Mouse (Mus musculus): ENCODE results near the gene Smagp. TPM values are rescaled to one million over a fixed set of nuclear protein-coding genes. Genes with fewer than 3 reads are reported as not detected.

Smagp gene
- total and polyA plus RNA-seq, 3 experiments: 0.55 to 7.0 (median 3.2) TPM

GRCm38 (mm10) chr15:100585931-100586330, 50.8 kb downstream of the Smagp start:
- no peaks in the 10 kb centered on the region for H3K9me3 ChIP-seq (replicated peaks; ENCODE audit: low read length)
- no peaks in the 10 kb centered on the region for H3K4me1 ChIP-seq (ENCODE audit: control insufficient read depth in 1 of 2, insufficient read depth in 2 of 2)
- H3K27me3 ChIP-seq (replicated peaks): no peaks in the 10 kb centered on the region
- no peaks in the 10 kb centered on the region for H3K79me2 ChIP-seq (replicated peaks; ENCODE audit: control insufficient read depth, extremely low read depth, insufficient read depth, poor library complexity, severe bottlenecking)
- DNase-seq (ENCODE audit: extremely low read depth): no peak
- H3K36me3 ChIP-seq (replicated peaks in 1 of 2; ENCODE audit: control insufficient read depth in 1 of 2, insufficient read depth in 1 of 2, low read length in 1 of 2): peaks cover 15 to 32% of the 10 kb centered on the region in 2 experiments
- in situ Hi-C loops (cut with MboI; ENCODE audit: low pct_ligation_motif_present, low pct_unique_long_range_greater_than_20kb, low sequenced_read_pairs) (no loop called here), dilution Hi-C loops (cut with MboI; ENCODE audit: extremely low pct_ligation_motif_present, extremely low pct_unique_long_range_greater_than_20kb, low sequenced_read_pairs) (no loop called here)
- H3K27ac ChIP-seq (ENCODE audit: insufficient read depth, low read depth): no peak overlapping the region
- TF ChIP-seq MAX (IDR thresholded peaks at IDR 0.05; ENCODE audit: low read length) (no peak), CHD2 (IDR thresholded peaks at IDR 0.05; ENCODE audit: low read length) (no peak), NELFE (IDR thresholded peaks at IDR 0.05; ENCODE audit: low read depth, low read length) (no peak), ZC3H11A (IDR thresholded peaks at IDR 0.05; ENCODE audit: low read depth, low read length) (no peak), POLR2AphosphoS2 (IDR thresholded peaks at IDR 0.05; ENCODE audit: low read depth, low read length) (no peak), MAFK (IDR thresholded peaks at IDR 0.05; ENCODE audit: insufficient replicate concordance, low read length) (no peak), HCFC1 (IDR thresholded peaks at IDR 0.05; ENCODE audit: low read depth, low read length) (no peak), TCF12 (IDR thresholded peaks at IDR 0.05; ENCODE audit: low read depth, low read length) (no peak), MXI1 (IDR thresholded peaks at IDR 0.05; ENCODE audit: low read depth, low read length) (no peak), GABPA (IDR thresholded peaks at IDR 0.05; ENCODE audit: insufficient replicate concordance, low read depth, low read length) (no peak), ETS1 (conservative IDR thresholded peaks at IDR 0.05; ENCODE audit: low read depth, low read length) (no peak), IRF4 (IDR thresholded peaks at IDR 0.05; ENCODE audit: low read depth, low read length) (no peak), ZKSCAN1 (IDR thresholded peaks at IDR 0.05; ENCODE audit: borderline replicate concordance, low read depth, low read length) (no peak), POLR2A (IDR thresholded peaks at IDR 0.05; ENCODE audit: low read depth, low read length) (no peak), SMC3 (IDR thresholded peaks at IDR 0.05; ENCODE audit: low read depth, low read length) (no peak), EP300 (IDR thresholded peaks at IDR 0.05; ENCODE audit: low read length) (no peak), USF2 (conservative IDR thresholded peaks at IDR 0.05; ENCODE audit: low read depth, low read length) (no peak), MEF2A (IDR thresholded peaks at IDR 0.05; ENCODE audit: borderline replicate concordance, low read depth, low read length) (no peak), SIN3A (IDR thresholded peaks at IDR 0.05; ENCODE audit: low read length) (no peak)
- no peak overlapping the region for H3K9ac ChIP-seq (ENCODE audit: insufficient read depth, low read depth)
- H3K4me3 ChIP-seq (replicated peaks in 1 of 3; ENCODE audit: low read depth in 2 of 3, low read length in 2 of 3, poor library complexity in 1 of 3): no peak overlapping the region
- H3K4me2 ChIP-seq (ENCODE audit: insufficient read depth, low read depth, poor library complexity, severe bottlenecking): no peak overlapping the region

GRCm38 (mm10) chr15:100580108-100580507, 56.6 kb downstream of the Smagp start:
- Histone ChIP-seq H3K4me2 (ENCODE audit: insufficient read depth, low read depth, poor library complexity, severe bottlenecking) (no peak overlapping the region), H3K79me2 (replicated peaks; ENCODE audit: control insufficient read depth, extremely low read depth, insufficient read depth, poor library complexity, severe bottlenecking) (no peaks in the 10 kb centered on the region), H3K27ac (ENCODE audit: insufficient read depth, low read depth) (no peak overlapping the region), H3K36me3 (replicated peaks in 1 of 2; ENCODE audit: control insufficient read depth in 1 of 2, insufficient read depth in 1 of 2, low read length in 1 of 2) (peaks cover 0 to 23% of the 10 kb centered on the region in 2 experiments), H3K4me3 (replicated peaks in 1 of 3; ENCODE audit: low read depth in 2 of 3, low read length in 2 of 3, poor library complexity in 1 of 3) (no peak overlapping the region), H3K9ac (ENCODE audit: insufficient read depth, low read depth) (no peak overlapping the region), H3K4me1 (ENCODE audit: control insufficient read depth in 1 of 2, insufficient read depth in 2 of 2) (no peaks in the 10 kb centered on the region), H3K9me3 (replicated peaks; ENCODE audit: low read length) (no peaks in the 10 kb centered on the region), H3K27me3 (replicated peaks) (no peaks in the 10 kb centered on the region)
- dilution Hi-C loops (cut with MboI; ENCODE audit: extremely low pct_ligation_motif_present, extremely low pct_unique_long_range_greater_than_20kb, low sequenced_read_pairs): no loop called here
- TF ChIP-seq USF2 (conservative IDR thresholded peaks at IDR 0.05; ENCODE audit: low read depth, low read length) (no peak), RCOR1 (conservative IDR thresholded peaks at IDR 0.05; ENCODE audit: low read depth, low read length) (no peak), SMC3 (IDR thresholded peaks at IDR 0.05; ENCODE audit: low read depth, low read length) (no peak), ZC3H11A (IDR thresholded peaks at IDR 0.05; ENCODE audit: low read depth, low read length) (no peak), BHLHE40 (IDR thresholded peaks at IDR 0.05; ENCODE audit: low read depth, low read length) (no peak), ELF1 (IDR thresholded peaks at IDR 0.05; ENCODE audit: low read depth, low read length) (no peak), MAX (IDR thresholded peaks at IDR 0.05; ENCODE audit: low read length) (no peak), TBP (conservative IDR thresholded peaks at IDR 0.05; ENCODE audit: low read depth, low read length) (no peak), IRF4 (IDR thresholded peaks at IDR 0.05; ENCODE audit: low read depth, low read length) (no peak), EP300 (IDR thresholded peaks at IDR 0.05; ENCODE audit: low read length) (no peak), HCFC1 (IDR thresholded peaks at IDR 0.05; ENCODE audit: low read depth, low read length) (no peak), ETS1 (conservative IDR thresholded peaks at IDR 0.05; ENCODE audit: low read depth, low read length) (no peak), MXI1 (IDR thresholded peaks at IDR 0.05; ENCODE audit: low read depth, low read length) (no peak), KAT2A (IDR thresholded peaks at IDR 0.05; ENCODE audit: insufficient replicate concordance, low read length) (no peak), MEF2A (IDR thresholded peaks at IDR 0.05; ENCODE audit: borderline replicate concordance, low read depth, low read length) (no peak), CHD2 (IDR thresholded peaks at IDR 0.05; ENCODE audit: low read length) (no peak), POLR2A (IDR thresholded peaks at IDR 0.05; ENCODE audit: low read depth, low read length) (no peak), ZMIZ1 (IDR thresholded peaks at IDR 0.05; ENCODE audit: low read depth, low read length) (no peak), MAFK (IDR thresholded peaks at IDR 0.05; ENCODE audit: insufficient replicate concordance, low read length) (no peak)
- DNase-seq (ENCODE audit: extremely low read depth): no peak
- in situ Hi-C loops (cut with MboI; ENCODE audit: low pct_ligation_motif_present, low pct_unique_long_range_greater_than_20kb, low sequenced_read_pairs): no loop called here
